Mouse (Mus musculus): ENCODE measurements at regions not wholly inside any gene's neighbourhood (a gene's known extent, or its start where the extent isn't known, plus 50 kb on each side); places are given as distances from the start of the nearest gene placed in this dataset.
A peak's percentile ranks its signal among the peaks of the same experiment; 100 is the strongest.

DNA sequence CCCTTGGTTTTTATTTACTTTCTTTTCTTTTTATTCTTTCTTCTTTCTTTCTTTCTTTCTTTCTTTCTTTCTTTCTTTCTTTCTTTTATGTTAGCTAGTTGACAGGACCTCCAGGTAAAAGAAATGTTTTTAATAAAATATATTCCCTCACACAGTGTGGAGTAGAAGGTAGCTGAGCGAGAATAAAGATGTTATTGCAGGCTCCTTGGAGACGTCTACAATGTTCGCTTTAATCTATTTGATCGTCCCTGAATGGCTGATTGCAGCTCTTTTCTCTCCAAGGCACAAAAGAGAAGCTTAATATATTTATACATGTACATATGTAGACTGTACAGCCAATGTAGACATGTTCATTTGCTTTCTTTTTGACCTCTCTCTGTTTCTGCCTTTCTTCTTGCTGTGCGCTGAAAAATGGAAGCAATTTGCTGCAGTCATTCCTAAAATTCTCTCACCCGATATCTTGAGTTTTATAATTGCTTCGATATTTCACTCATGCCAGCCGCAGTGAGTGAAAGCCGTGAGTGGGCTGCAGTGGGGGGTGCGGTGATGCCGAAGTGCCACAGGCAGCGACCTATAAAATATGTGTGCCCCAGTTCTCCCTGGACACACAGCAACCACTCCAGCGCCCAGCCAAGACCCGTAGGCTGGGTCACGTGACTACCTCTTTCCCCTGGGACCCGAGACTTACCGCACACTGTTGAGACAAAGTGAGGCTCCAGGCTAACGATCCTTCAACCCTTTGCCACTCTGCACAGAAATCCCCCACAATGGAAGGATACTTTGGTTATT, 237.9 kb upstream of the Arglu1 start:
- ATAC-seq (ENCODE audit: insufficient read depth, low read depth): no peak
- Histone ChIP-seq H3K4me2 (ENCODE audit: low read depth, low read length) (no peak overlapping the region), H3K27me3 (ENCODE audit: control insufficient read depth, insufficient read depth, low read length) (no peaks in the 10 kb centered on the region), H3K36me3 (replicated peaks; ENCODE audit: control insufficient read depth, insufficient read depth, low read length) (no peaks in the 10 kb centered on the region), H3K9me3 (replicated peaks; ENCODE audit: control insufficient read depth, low read length) (no peaks in the 10 kb centered on the region), H3K4me1 (ENCODE audit: control insufficient read depth, insufficient read depth) (no peaks in the 10 kb centered on the region), H3K9ac (replicated peaks; ENCODE audit: low read depth, low read length) (no peak overlapping the region), H3K4me3 (ENCODE audit: low read depth, low read length) (no peak overlapping the region), H3K27ac (ENCODE audit: low read depth) (no peak overlapping the region)
- TF ChIP-seq CTCF (IDR thresholded peaks at IDR 0.05; ENCODE audit: low read depth) (no peak), EP300 (IDR thresholded peaks at IDR 0.05; ENCODE audit: low read depth) (no peak)
- DNase-seq (ENCODE audit: low spot score): no peak
- WGBS: 83% methylated on average over 18 of the region's 18 CpGs

DNA sequence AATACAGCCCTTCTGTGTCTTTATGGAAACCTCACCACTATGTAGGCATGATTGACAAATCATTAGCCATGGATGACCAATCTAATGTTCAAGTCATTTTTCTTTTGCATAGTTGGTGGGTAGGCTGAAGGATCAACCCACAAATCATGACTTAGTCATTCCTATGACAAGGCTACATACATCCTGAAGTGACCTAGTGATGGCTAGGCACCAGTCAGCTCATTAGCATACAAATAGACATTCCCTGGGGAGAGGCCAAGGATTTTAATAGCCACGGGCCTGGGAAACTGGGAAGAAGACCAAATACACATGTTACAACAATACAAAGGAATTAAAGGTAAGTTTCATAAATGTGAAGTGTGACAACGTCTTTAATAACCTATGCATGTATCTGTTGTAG, 231.1 kb upstream of the Arglu1 start:
- H3K4me1 ChIP-seq (ENCODE audit: control insufficient read depth, insufficient read depth): peaks cover 15% of the 10 kb centered on the region
- H3K4me3 ChIP-seq (ENCODE audit: low read depth, low read length): no peak overlapping the region
- H3K27ac ChIP-seq (ENCODE audit: low read depth): 0 out of 2 replicates have a peak overlapping the region, but pooled peaks have one; percentile 16
- DNase-seq (ENCODE audit: low spot score) (peak; percentile 63), ATAC-seq (ENCODE audit: insufficient read depth, low read depth) (peak; percentile 76)
- no peak overlapping the region for H3K4me2 ChIP-seq (ENCODE audit: low read depth, low read length)
- no peaks in the 10 kb centered on the region for H3K9me3 ChIP-seq (replicated peaks; ENCODE audit: control insufficient read depth, low read length)
- H3K9ac ChIP-seq (replicated peaks; ENCODE audit: low read depth, low read length): no peak overlapping the region
- WGBS: 31% methylated on average over 2 of the region's 2 CpGs
- no peaks in the 10 kb centered on the region for H3K27me3 ChIP-seq (ENCODE audit: control insufficient read depth, insufficient read depth, low read length)
- TF ChIP-seq EP300 (IDR thresholded peaks at IDR 0.05; ENCODE audit: low read depth): no peak
- TF ChIP-seq CTCF (IDR thresholded peaks at IDR 0.05; ENCODE audit: low read depth): no peak
- no peaks in the 10 kb centered on the region for H3K36me3 ChIP-seq (replicated peaks; ENCODE audit: control insufficient read depth, insufficient read depth, low read length)

DNA sequence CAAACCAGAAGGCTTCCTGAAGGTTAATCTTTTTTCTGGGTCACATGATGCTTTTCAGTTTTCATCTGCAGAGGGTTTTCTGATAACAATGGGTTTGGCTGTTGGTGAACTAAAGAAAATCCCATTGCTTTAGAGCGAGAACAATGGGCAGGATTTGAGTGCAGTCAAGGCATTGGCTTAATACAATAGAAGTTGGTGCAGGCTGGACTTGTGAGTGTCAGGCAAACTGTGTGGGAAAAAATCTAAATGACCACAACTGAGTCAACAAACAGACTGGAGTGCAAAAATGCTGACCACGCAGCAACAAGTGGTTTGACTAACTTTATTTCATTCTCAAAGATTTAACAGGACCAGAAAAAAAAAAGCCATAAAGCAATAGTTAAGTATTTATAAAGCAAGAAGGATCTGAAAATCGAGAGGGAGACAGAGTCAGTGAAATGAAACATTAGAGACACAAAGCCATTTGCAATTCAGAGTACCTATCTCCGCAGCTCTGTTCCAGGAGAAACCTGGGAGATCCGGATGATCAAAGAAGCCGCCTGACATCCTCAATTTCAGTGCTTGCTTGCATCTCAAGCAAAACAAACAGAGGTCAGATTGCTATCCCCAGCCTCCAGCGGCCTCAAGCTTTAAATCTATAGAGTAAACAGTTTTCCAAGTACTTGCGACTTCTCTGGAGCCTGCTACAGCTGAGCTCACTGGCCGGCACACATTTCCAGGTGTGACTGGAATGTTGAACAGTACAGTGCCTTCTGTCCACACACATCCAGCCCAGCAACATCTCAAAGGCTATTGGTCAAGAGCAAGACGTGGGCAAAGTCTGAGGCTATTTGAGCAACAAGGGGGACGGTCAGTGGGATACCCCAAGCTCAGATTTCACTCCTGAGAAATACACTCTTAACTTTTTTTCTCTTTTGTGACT, 229.5 kb upstream of the Arglu1 start:
- Histone ChIP-seq H3K4me3 (ENCODE audit: low read depth, low read length) (no peak overlapping the region), H3K36me3 (replicated peaks; ENCODE audit: control insufficient read depth, insufficient read depth, low read length) (no peaks in the 10 kb centered on the region), H3K9me3 (replicated peaks; ENCODE audit: control insufficient read depth, low read length) (peaks cover 2% of the 10 kb centered on the region; the same call in 1 of the 2 replicates), H3K4me1 (ENCODE audit: control insufficient read depth, insufficient read depth) (peaks cover 15% of the 10 kb centered on the region), H3K4me2 (ENCODE audit: low read depth, low read length) (no peak overlapping the region), H3K9ac (replicated peaks; ENCODE audit: low read depth, low read length) (no peak overlapping the region), H3K27ac (ENCODE audit: low read depth) (no peak overlapping the region), H3K27me3 (ENCODE audit: control insufficient read depth, insufficient read depth, low read length) (no peaks in the 10 kb centered on the region)
- TF ChIP-seq EP300 (IDR thresholded peaks at IDR 0.05; ENCODE audit: low read depth): no peak
- no peak for TF ChIP-seq CTCF (IDR thresholded peaks at IDR 0.05; ENCODE audit: low read depth)
- DNase-seq (ENCODE audit: low spot score) (no peak), ATAC-seq (ENCODE audit: insufficient read depth, low read depth) (no peak)
- 51% methylated on average over 11 of the region's 11 CpGs for WGBS

DNA sequence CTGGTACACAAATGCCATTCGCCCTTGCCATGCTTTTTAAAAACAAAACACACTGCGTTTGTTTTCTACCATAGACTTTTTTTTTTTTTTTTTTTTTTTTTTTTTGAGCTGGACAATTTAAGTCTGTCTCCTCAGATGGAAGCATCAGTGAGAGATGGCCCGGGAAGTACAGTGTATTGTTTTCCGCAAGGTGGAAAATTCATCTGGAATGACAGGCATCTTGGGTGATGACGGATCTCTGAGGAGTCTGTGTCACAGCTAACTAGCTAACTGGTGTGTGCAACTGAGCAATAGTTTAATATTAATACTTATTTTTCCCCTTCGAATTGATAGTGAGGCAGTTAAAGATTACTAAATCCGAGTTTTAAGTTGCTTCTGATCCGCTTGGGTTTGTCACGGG, 228.7 kb upstream of the Arglu1 start:
- H3K9me3 ChIP-seq (replicated peaks; ENCODE audit: control insufficient read depth, low read length): peaks cover 5% of the 10 kb centered on the region; the same call in 1 of the 2 replicates
- H3K36me3 ChIP-seq (replicated peaks; ENCODE audit: control insufficient read depth, insufficient read depth, low read length): no peaks in the 10 kb centered on the region
- no peaks in the 10 kb centered on the region for H3K27me3 ChIP-seq (ENCODE audit: control insufficient read depth, insufficient read depth, low read length)
- TF ChIP-seq EP300 (IDR thresholded peaks at IDR 0.05; ENCODE audit: low read depth) (no peak), CTCF (IDR thresholded peaks at IDR 0.05; ENCODE audit: low read depth) (no peak)
- H3K9ac ChIP-seq (replicated peaks; ENCODE audit: low read depth, low read length): no peak overlapping the region
- 72% methylated on average over 9 of the region's 9 CpGs for WGBS
- no peak overlapping the region for H3K27ac ChIP-seq (ENCODE audit: low read depth)
- H3K4me2 ChIP-seq (ENCODE audit: low read depth, low read length): no peak overlapping the region
- H3K4me1 ChIP-seq (ENCODE audit: control insufficient read depth, insufficient read depth): peaks cover 15% of the 10 kb centered on the region
- DNase-seq (ENCODE audit: low spot score): no peak
- H3K4me3 ChIP-seq (ENCODE audit: low read depth, low read length): no peak overlapping the region
- no peak for ATAC-seq (ENCODE audit: insufficient read depth, low read depth)

DNA sequence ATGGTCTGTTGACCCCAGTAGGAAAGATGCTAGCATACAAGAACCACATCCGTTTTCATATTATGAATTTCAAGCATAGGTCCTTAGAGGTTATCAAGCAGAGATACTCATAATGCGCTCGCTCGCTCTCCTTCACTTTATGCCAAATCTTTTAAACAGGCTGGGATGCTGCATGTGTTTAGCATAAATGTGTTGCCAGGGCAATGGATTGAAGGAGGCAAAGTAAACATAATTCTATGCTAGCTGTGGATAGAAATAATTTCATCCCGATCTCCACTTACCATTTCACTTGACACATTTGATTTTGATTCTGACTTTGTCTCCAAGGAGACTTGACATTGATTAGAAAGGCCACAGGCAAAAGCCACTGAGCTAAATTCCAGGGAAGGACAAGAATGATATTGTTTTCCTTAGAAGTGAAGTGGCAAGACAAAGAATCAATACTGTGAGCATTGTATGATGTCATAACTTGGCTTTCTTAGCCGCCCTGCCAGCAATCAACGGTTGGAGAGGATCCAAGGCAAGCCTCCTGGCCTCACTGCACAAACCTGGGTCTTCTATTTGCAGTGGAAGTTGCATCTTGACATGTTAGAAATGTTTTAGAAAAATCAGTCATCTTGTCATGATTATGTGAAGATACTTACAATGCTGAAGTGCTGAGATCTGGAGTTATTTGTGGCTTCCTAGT, 217.3 kb upstream of the Arglu1 start:
- WGBS: 58% methylated on average over 7 of the region's 7 CpGs
- H3K27me3 ChIP-seq (ENCODE audit: control insufficient read depth, insufficient read depth, low read length): no peaks in the 10 kb centered on the region
- H3K4me3 ChIP-seq (ENCODE audit: low read depth, low read length): no peak overlapping the region
- H3K9me3 ChIP-seq (replicated peaks; ENCODE audit: control insufficient read depth, low read length): no peaks in the 10 kb centered on the region
- no peak overlapping the region for H3K9ac ChIP-seq (replicated peaks; ENCODE audit: low read depth, low read length)
- H3K36me3 ChIP-seq (replicated peaks; ENCODE audit: control insufficient read depth, insufficient read depth, low read length): no peaks in the 10 kb centered on the region
- H3K4me1 ChIP-seq (ENCODE audit: control insufficient read depth, insufficient read depth): no peaks in the 10 kb centered on the region; the same call in 1 of the 2 replicates
- ATAC-seq (ENCODE audit: insufficient read depth, low read depth) (no peak), DNase-seq (ENCODE audit: low spot score) (no peak)
- no peak overlapping the region for H3K27ac ChIP-seq (ENCODE audit: low read depth)
- no peak overlapping the region for H3K4me2 ChIP-seq (ENCODE audit: low read depth, low read length)
- TF ChIP-seq EP300 (IDR thresholded peaks at IDR 0.05; ENCODE audit: low read depth): no peak
- TF ChIP-seq CTCF (IDR thresholded peaks at IDR 0.05; ENCODE audit: low read depth): no peak
